Mouse (Mus musculus) left cerebral cortex, adult 18-20 months (tissue): Measurements from ENCODE around the gene Grtp1. TPM values are rescaled to one million over a fixed set of nuclear protein-coding genes. Genes with fewer than 3 reads are reported as not detected.

ENCODE experiments used
- DNase-seq, 2 experiments: peaks; one replicate each; pipeline ENCODE4 v3.0.0; 2021 to 2022; ENCODE audit warnings: low spot score in 2 of 2, mixed read lengths in 1 of 2
- long read RNA-seq, 2 experiments: library from polyadenylated mRNA; stranded (forward); transcript quantifications; one replicate each; pipeline ENCODE4 v2.0.0; 2021
- total RNA-seq, 2 experiments: library from RNA; stranded (reverse); gene quantifications; 2 replicates each; pipeline ENCODE4 v1.2.3; 2021

Grtp1 gene
- 1 to 10 TPM; 5.1 to 5.2 TPM for total RNA-seq
- long read RNA-seq, experiment 1, partial matches to known transcripts: 1 of 4 reads
- long read RNA-seq, experiment 1, other reads (novel, unspliced or antisense): 0 of 4 reads
- long read RNA-seq, experiment 2, partial matches to known transcripts: 0 of 3 reads
- long read RNA-seq, experiment 2, other reads (novel, unspliced or antisense): 1 of 3 reads

DNA sequence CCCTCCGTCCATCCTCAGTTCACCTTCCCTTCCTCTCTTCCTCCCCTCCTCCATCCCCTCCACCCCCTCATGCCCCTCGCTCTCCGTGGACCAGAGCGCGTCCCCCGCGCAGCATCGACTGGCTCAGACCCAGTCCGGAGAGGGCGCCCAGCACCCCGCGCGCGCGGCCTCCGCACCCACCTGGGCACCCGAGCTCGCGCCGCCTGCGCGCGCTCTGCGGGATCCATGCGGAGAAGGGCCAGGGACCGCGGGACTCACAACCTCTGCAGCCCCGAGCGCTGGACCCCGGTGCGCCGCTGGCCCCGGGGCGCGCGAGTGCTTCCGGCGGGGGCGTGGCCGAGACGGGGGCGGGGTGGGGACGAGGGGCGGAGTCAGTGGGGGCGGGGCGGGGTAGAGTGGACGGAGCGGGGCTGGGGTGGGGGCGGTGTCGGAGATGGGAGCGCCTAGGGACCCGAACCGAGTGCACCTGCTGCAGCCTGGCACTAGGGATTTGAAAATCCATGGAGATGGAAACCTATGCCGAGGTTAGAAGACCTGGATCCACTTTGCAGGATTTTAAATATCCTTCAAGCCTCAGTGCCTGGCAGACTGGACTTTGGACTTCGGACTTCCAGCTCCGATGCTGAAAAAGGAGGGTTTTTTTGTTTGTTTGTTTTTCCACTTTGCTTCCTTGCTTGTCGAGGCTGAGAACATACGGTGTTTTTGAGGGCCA, at the start of gene Grtp1:
TSS of gene Grtp1 (minus strand) at position 320 of the 712 bp plus-strand sequence.
- peak; percentile 9 to 16 for DNase-seq

GRCm38 (mm10) chr8:13244343-13244880, 44.0 kb upstream of the Grtp1 start:
- no peak for DNase-seq

GRCm38 (mm10) chr8:13242985-13243870, 42.8 kb upstream of the Grtp1 start:
- DNase-seq: no peak

GRCm38 (mm10) chr8:13240691-13241090, 40.3 kb upstream of the Grtp1 start:
- no peak for DNase-seq

- no peak for DNase-seq
Measured at GRCm38 (mm10) chr8:13240055-13240454, 39.6 kb upstream of the Grtp1 start.

DNA sequence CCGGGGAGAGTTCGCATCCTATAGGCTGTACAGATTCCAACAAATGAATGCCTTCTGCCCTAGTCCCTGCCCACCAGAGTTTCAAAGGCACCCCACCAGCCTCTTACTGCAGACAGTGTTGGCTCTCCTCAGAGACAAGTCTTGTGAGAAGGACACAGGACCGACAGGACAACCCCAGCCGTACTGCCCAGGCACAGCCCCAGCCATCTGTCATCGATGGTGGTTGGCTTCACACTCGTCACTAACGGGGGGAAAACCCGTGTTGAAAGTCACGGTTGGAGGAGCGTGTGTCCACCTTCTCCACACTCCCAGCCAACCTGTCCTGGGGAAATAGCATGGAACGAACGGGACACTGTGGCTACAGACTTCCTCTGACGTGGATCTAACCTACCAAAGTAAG, 34.4 kb upstream of the Grtp1 start:
- DNase-seq: no peak

GRCm38 (mm10) chr8:13230471-13230870, 30.1 kb upstream of the Grtp1 start:
- DNase-seq: no peak

DNA sequence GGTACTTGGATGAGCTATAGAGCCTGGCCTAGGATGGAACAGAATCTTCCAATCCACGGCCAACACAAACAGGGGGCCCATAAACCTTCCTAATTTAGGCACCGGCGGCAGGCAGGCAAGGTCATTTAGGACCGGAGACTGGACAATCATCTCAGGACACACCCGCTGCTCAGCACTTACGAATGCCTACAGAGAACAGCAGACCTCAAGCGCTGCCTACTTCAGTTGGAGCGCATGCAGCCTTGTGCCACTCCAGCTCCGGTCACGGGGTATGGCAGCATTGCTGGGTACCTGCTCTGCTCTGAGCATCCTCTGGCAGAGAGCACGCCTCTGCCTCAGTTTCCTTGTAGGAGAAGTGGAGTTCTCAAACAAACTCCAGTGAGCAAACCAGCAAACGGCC, 29.4 kb upstream of the Grtp1 start:
- DNase-seq: no peak

DNA sequence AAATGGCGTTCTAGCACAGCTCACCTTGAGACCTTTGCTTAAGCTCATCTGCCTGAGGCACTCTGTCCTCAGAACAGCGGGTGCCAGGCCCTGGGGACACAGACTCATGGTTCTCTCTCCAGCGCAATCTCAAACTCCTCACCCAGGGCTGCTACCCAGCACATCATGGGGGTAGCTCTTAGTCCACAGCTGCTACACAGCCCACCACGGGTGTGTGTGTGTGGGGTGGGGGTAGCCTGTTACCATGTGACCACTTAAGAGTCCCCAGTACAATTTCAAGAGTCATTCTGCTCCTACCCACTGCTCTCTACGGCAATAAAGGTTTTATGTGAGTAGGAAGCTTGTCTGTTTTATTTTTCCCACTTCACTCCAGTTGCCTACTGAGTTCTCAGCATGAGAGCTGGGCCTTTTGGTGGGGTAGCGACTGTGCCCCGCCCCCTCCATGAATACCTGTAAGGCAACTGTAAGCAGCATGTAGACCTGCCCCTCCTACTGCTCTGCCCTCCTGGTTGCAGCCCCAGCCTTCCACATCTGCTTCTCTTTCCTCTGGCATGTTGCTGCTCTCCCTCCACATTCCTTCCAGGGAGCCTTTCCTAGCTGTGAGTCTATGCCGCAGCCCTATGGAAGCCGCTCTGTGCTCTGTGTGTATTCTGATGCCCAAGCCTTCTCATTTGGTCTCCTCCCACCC, 28.6 kb upstream of the Grtp1 start:
- DNase-seq: no peak

DNA sequence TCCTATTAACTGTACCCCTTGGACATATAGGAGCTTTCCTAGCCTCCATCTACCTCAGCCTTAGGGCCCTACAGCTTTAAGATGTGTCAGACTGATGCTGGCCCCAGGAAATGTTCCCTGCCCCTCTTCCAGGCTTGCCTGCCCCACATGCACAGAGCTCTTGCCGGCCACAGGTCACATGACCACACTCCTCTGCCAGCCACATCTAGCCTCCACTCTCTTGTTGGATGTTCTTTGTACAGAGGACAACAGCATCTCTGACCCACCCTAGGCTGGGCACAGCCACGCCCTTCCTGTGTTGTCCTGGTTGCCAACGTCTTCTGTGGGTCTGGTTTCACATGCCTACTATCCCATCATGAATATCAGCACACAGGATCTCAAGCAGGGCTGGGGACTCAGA, 26.8 kb upstream of the Grtp1 start:
- DNase-seq: no peak

DNA sequence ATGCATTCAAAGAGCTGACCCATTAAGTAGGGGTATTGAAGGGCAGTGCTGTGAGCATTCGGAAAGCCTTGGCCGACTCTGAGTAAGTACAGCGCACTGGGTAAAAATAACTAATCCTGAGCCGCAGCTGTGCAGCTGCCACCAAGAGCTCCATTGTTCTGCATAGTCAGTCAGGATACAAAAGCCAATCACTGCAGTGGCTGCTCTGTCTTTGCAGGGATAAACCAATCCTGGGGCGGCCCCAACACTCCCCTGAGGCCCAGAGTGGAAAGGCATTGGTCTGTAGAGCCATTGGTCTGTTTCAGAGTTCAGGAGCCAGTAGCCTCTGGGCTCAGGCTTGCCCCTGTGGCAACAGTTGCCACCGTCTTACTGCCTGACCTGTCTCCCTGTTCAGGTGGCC, 25.9 kb upstream of the Grtp1 start:
- DNase-seq: no peak

DNA sequence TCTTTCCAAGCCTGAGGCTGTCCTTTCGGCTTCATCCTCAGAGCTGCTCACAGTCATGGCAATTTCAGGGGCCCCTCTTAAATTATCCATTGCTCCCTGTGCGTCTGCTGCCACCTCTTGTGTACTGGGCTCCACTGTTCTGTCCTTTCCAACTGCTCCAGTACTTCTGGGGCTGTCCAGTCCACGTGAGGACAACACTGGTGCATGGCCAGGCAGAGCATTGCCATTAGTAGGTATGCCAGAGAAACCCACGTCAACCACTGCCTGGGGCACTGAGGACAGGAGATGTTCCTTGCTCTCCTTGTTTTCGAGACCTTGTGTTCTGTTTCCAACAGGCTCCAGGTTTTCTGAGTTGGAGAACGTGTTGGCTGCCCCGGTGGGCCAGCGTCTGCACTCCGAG, 24.0 kb upstream of the Grtp1 start:
- DNase-seq: no peak

DNA sequence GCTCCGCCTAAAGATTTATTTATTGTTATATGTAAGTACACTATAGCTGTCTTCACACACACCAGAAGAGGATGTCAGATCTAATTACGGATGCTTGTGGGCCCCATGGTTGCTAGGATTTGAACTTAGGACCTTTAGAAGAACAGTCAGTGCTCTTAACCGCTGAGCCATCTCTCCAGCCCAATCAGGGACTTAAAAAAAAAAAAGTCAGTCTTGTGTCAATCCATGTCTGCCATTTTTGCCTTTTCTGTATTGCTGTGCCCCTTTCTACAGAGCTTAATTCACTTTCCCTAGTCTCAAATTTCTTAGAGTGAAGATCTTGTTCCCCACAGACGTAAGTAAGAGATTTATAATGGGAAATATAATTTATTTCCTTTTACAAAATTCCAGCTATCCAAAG, 18.0 kb upstream of the Grtp1 start:
- no peak for DNase-seq

DNA sequence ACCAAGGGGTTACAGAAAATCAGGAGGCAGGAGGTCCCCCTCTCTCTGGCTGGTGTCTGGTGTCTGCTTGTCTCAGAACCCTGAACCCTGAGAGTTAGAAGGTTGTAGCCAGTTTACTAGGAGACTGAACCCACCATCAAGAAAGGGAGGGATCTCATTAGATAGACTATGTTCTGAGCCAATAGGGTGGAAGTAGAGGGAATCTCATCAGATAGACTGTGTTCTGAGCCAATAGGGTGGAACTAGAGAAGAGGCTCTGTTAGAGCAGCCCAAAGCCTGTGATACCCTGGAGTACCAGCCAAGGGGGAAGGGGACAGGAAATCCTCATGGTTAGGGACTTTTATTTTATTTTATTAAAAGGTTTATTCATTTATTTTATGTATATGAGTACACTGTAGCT, 17.6 kb upstream of the Grtp1 start:
- DNase-seq: no peak

- no peak for DNase-seq
Measured at GRCm38 (mm10) chr8:13217093-13217492, 16.7 kb upstream of the Grtp1 start.

- no peak for DNase-seq
Measured at GRCm38 (mm10) chr8:13216386-13216785, 16.0 kb upstream of the Grtp1 start.

DNA sequence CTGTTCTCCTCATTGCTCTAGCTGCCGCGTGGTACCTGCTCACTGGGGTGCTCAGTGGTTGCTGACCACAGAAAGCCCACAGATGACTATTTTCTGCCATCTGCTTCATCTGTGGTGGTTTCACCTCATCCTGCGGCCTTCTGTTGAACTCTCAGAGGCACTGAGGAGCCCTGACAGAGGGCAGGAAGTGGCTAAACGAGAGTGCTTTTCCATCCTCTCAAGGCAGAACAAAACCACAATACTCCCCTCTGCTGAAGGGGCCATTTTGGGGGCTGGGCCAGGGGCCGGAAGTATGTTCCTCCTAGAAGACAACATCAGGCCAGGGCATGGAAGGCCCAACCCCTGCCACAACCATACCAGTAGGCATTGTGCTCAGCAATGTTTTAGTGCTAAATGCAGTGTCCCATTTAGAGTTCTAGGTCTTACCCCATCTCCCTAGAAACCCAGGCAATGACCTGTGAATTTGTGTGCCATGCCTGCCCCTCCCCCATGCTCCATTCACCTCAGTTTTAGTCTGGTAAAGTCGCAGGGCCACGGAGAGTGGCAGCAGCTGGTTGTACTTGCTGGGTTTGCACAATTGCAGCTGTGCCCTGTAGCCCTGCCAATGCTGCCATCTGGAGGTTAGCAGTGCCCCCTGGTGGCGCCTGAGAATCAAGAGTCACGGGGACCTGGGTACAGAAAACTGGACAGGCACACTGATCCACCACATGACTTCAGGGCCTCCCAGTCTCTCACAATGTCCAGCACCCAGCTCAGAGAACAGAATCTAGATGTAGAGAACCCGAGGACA, 13.3 kb upstream of the Grtp1 start:
- peak; percentile 88 to 92 for DNase-seq

GRCm38 (mm10) chr8:13209770-13210169, 9.3 kb upstream of the Grtp1 start:
- no peak for DNase-seq

DNA sequence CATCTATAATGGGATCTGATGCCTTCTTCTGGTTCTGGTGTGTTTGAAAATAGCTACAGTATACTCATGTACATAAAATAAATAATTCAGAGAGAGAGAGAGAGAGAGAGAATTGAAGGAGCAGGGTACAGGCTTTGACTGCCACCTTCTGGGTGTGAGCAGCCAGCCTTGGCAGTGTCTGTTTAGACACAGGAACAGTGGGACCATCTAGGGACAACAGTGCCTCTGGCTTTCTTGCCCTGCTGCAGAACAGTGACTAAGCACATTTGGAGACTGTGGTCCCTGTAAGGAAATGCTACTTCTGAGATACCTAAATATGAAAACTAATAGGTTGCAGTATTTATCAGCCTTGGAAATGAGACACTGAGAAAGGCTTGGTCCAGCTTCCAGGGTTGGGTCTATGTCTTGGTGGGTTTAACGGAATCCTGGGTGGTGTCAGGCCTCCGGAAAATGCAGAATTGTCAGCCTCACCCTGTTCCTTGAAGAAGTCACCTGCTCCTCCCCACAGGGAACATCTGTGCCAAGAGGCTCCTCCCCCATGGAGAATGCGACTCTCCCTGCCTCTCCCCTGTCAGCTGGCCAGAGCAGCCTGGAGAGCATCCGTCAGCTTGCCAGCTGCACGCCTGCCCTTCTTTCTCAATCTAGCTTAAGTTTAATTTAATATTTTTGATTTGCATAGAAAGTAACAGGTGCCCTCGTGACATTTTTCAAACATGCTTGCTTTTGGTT, 8.4 kb upstream of the Grtp1 start:
- DNase-seq: no peak

GRCm38 (mm10) chr8:13206290-13206689, 5.9 kb upstream of the Grtp1 start:
- DNase-seq: no peak
